Mouse (Mus musculus) cerebellum, postnatal 36 days (tissue): ENCODE measurements around the gene Prickle4.

ENCODE experiments used
- DNase-seq, 2 experiments: peaks; one replicate each; pipeline ENCODE4 v3.0.0; 2021 to 2022; ENCODE audit warnings: mixed read lengths in 2 of 2

The Prickle4 gene

DNA sequence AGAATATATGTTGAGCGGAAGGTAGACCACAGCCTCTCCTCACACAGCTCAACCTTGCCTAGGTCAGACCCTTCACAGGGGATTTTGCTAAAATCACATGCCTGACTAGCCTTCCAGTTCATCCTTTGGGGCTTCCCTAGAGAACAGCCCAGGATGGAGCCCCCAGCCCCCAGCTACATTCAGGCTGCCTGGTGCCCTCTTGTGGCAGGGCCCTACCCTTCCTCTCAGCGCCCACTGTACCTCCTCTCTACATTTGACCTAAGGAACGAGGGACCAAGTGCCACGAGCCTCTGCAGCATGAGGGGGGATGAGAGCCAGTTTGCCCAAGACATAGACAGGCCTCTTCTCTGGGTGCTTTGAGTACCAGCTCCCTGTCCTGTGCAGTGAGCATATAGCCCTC is 10.2 kb upstream of the Prickle4 start:
- no peak for DNase-seq

DNA sequence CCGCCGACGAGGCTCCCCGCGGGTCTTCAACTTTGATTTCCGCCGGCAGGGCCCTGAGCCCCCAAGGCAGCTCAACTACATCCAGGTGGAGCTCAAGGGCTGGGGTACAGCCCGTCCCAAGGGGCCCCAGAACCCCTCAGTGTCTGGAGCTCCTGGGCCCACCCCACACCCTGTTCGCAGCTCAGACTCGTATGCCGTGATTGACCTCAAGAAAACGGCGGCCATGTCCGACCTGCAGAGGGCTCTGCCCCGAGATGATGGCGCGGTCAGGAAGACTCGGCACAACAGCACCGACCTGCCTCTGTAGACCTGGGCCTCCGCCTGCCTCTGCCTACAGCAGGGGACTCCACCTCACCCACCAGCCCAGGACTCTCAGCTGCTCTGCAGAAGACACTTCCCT is 9.0 kb upstream of the Prickle4 start:
- DNase-seq: no peak

DNA sequence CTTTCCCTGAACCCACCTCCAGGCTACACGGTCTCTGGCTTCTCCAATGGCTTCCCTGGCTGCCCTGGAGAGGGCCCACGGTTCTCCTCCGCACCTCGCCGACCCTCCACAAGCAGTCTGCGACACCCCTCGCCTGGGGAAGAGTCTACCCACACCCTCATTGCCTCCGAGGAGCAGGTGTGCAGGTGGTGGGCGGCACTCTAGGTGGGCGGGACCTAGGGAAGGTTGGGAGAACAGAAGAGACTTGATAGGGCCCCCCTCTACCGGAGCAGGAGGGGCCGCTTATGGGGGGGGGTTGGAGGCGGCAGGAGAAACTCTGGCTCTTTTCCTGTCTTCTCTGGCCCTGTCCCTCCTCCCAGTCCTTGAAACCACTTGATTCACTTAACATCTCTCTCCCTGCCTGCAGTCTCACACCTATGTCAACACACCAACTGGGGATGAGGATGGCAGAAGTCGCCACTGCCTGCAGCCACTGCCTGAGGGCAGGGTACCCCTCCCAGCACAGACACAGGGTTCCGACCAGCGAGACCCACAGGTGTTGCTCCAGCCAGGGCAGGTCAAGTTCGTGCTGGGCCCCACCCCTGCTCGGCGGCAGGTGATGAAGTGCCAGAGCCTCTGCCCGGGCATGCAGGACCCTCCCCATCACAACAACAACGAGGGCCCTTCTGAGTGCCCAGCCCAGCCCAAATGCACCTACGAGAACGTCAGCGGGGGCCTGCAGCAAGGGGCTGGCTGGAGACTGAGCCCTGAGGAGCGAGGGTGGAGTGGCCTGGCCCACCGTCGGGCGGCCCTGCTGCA is 8.2 kb upstream of the Prickle4 start:
- no peak for DNase-seq

DNA sequence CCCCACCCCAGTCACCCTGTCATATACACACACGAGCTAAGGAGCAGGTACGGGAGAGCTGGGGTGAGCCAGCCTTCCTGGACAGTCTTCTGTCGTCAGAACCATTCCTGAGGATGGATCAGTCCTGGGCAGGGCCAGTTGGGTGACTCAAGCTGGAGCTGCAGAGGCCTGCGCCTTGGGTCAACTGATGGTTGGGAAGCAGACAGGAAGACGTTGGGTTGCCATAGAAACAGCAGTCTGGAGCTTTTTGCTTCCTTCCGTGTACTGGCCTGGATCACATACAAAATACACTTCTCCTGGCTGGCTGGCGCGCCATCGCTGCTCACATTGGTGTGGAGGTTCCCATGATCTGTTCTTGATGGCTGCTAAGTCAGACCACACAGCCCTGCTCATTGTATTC is 7.3 kb upstream of the Prickle4 start:
- DNase-seq: no peak

DNA sequence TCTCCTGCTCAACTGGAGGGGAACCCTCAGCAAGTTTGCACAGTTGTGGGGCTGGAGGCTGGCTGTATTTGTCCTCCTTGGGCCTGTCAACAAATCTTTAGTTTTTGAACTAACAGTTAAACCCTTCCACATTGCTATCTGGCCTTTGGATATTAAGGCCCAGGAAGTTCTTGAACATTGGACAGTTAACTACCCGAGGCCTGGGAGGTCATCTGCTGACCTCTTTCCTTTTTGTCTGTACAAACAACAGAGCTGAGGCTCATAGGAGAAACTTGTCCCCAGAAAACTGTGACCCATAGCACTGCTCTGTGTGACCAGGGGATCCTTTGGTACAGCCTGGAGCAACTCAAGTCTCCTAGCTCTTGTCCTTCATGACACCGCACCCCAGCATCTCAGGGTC is 4.5 kb upstream of the Prickle4 start:
- no peak for DNase-seq

DNA sequence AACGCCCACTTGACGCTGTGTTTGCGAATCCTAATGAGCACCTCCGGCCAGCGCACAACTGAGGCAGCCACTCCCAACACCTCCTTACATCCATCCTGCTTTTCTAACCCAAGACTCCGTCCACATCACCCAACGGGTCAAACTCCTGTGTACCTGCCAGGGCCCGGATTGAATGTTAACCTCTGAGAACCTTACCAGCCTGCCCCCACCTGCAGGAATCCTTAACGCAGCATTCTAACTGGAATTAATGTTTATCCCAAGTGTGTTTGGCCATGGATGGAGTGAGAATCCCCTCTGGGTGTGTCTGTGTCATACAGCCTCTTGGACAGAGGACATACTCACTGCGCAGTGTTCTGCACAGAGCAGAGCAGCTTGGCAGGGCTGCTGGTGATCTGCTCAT is 3.6 kb upstream of the Prickle4 start:
- no peak for DNase-seq

DNA sequence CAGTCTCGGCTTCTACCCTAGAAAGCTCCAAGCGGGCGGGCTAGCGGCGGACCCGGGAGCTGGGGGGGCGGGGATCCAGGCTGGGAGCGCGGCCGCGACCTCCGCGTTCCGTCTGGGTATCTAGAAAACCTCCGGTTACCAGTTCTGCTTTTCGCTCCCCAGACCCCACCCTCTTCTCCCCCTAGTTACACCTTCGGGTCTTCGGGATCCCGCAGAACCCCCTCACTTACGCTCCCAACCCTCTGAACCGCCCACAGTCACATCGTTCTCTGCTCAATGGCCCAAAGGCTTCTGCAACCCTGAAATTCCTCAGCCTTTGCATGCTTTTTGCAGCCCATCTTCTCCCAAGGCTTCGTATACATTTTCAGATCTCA is 788 bp upstream of the Prickle4 start:
- no peak for DNase-seq

DNA sequence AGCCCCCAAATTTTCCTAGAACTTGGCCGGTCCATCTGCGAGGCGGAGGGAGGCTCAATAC is 264 bp downstream of the Prickle4 start, which contains the start of gene Gm21981:
TSS of gene Gm21981 (minus strand) at position 14 of the 61 bp plus-strand sequence.
- DNase-seq: no peak

DNA sequence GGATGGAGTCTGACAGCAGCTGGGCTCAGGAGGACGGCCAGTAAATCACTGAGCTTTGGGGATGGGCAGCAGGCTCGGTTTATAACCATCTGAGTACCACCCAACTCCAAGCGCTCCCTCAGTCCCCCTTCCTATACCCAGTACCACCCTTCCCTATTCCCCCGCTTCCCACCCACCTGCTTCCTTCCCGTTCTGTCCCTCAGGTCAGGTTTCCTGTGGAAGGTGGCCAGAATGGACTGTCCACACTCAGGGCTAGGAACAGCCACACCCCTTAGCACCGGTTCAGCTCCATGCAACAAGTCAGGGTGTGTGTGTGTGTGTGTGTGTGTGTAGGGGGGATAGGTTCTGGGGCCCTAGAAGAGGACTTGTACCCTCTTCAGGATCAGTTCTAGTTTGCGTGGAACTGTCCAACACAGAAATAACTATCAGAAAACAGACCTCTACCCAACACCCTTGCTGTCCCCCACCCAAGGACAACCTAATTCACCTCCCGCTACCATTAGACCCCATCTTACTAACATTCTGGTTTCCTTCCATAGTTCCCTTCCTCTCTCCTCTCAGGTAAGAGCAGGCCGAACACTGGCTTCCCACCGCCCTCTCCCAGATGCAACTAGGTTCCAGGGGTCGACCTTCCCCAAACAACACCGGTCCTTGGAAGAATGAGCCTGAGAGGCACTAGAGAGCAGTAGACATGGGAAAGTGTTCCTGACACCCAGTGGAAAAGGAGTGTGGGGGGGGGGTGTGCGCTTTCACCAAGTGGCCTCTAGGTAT is 680 bp downstream of the Prickle4 start:
- DNase-seq: no peak

DNA sequence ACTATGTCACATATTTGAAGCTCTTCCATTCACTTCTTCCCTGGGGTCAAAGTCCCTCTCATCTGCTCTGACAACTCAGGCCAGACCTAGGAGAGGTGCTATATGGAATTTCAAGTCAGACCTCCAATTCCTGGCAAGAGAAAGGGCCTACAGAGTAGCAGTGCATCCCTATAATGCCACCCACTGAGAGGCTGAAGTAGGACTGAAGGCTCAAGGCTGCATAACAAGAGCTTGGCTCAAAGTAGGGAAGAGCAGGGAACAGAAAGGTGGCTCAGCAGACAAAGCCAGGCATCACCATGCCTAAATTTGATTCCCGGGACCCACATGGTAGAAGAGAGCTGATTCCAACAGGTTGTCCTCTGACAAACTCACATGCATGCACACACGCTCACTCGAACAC is 2.9 kb downstream of the Prickle4 start:
- DNase-seq: no peak

DNA sequence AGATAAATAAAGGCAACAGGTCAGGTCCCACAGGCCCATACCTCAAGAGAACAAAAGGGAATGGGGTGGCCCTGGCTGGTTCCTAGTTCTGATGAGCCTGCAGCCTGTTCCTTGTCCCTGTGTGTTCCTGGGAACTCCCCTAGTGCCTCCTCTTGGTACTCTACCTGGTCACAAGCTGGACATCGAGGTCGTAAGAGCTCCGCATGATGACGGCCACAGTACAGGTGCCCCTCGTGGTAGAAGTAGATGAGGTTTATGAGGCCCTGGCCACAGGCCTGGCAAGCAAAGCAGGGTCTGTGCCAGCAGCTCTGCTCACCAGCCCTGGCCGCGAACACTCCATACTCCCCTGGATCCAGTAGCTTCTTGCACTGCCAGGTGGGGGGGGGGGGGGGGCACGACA is 4.6 kb downstream of the Prickle4 start:
- no peak for DNase-seq

DNA sequence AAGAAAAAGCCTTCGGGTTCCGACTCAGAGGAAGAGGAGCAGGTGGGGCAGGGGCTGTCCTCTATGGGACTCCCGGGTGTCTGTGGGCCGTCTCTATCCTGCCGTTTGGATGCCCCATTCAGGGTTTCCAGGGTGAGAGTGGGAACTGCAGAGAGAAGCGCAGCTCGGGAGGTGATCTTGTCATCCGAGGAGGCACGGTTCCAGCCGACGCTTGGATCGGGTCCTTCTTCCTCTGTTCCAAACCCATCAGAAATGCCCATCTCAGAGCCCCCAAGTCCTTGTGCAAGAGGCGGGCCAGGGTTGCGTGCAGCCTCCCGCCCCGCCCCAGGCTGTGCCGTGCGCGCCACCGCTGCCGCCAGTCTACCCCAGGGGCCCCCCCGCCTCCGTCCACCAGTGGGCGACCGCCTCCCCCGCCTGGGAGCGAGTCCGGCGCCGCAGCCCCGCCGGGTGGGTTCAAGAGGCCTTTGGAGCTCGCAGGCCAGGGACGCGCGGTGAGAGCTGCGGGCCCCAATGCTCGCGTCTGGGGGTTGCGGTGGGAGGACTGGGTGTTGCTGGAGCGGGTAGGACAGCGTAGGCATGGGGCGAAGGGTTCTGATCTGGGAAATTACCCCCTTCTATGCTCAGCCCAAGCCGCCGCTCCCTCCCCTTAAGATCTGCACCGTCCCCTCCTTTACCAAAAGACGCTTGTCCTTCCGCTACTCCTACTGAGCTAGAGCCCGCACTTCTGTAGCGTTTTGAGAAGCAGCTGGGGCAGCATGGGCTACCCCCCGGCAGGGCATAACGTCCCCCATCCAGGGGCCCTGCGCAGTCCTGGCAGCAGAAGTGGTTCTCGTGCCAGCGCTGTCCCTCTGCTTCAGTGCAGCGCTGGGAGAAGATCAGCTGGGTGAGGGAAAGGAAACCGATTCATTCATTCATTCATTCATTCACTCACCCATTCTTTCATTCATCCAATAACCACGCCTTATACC is 5.6 kb downstream of the Prickle4 start, which contains the start of gene Frs3:
TSS of gene Frs3 (plus strand) at position 423 of the 968 bp plus-strand sequence.
- DNase-seq: peak; percentile 71 to 82

DNA sequence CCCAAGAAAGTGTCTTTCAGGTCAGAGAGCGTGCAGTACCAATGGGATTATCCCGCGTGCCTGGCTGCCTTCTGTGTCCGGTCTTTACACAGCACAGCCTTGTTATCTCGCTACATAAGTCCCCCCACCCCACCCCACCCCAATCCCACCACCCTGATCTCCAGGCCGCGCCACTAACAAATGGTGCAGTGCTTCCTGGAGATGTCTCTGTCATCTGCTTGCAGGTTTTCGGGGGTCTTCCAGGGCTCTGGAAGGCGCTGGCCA is 6.3 kb downstream of the Prickle4 start, which contains the start of gene Tomm6:
TSS of gene Tomm6 (minus strand) at position 43 of the 264 bp plus-strand sequence.
- DNase-seq: no peak

DNA sequence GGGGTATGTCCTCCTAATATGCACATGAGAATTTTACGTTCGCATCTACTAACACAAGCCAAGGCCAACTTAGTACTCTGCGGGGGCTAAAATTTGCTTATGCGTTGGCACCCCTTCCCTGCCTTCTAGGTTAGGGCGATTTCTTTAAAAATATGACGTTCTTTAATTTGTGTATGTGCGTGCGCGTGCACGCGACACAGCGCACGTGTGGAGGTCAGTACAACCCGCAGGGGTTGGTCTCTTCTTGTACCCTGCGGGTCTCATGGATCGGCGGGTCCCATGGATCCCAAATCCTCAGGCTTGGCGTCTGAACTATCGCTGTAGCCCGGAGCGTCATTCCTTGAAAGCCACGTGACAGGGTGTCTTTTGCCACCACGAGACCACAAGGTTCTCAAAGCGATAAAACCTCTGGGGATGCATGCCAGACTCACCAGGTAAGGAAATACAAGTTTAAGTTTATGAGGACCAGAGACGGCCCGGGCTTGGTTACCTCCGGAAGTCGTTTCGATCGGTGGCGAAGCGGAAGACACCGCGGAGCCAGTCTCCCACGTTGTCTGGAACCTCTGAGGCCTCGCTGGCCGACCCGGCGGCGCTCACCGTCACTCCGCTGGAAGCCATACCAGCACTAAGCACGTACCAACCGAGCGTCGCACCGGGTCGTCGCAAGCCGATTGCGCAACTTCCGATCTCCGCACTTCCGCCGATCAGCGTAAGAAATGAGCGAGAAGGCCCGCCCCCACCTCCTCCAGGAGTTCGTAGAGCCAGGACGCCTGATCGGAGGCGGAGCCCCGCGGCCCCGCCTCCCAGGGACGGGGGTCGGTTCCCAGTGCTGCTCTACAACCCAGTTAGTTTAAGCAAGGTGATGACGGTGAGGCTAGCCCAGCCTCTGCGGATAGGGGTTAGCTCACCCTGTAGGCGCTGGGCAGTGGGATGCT is 6.9 kb downstream of the Prickle4 start:
- peak; percentile 96 to 97 for DNase-seq

DNA sequence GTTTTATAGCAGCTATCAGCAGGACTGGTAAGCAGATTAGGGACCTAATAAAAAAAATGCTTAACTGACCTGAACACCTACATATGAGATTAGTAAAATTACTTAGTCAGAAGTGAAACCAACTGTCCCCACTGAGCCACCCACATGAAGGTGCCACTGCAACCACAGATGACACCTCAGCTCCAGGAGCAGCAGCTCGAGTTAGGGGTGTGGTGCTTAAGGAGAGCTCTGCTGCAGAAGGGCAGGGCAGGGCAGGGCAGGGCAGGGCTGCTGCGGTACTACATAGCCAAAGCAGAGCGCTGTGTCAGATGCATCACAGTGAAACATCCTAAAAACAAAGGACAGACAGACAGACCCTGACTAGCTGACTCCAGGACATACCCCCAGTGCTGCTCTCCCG is 11.7 kb downstream of the Prickle4 start:
- DNase-seq: no peak

DNA sequence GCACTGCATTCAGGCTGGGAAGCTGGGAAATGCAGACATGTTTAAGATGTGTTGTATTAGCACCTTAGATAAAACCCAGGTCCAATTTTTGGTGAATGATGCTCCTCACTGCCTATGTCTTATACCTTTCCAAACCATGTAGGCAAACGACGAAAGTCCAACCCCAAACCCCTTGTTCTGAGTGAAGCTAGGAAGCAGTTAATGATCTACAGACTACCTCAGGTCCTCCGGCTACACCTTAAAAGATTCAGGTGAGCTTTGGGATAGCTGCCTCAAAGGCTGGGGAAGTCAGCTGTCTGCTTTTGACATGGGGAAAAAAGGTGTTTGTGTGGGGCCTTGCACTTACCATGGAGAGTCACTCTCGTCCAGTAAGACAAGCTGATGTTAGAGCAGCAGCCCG is 15.8 kb downstream of the Prickle4 start:
- no peak for DNase-seq

DNA sequence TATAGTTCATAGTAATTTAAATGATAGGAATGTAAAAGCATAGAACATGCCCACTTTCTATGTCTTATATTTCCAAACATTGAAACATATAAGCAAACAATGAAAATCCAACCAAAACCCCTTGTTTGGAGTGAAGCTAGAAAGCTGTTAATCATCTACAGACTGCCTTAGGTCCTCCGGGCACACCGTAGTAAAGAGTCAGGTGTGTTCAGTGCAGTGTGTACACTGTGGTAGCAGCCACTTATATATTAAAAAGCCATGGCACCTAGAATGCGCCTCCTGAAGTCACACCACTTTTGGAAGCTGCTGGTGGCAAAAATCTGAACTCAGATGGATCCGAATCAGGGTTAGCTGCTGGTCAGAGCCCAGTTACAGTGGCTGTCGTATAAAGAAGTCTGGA is 16.3 kb downstream of the Prickle4 start:
- DNase-seq: no peak

DNA sequence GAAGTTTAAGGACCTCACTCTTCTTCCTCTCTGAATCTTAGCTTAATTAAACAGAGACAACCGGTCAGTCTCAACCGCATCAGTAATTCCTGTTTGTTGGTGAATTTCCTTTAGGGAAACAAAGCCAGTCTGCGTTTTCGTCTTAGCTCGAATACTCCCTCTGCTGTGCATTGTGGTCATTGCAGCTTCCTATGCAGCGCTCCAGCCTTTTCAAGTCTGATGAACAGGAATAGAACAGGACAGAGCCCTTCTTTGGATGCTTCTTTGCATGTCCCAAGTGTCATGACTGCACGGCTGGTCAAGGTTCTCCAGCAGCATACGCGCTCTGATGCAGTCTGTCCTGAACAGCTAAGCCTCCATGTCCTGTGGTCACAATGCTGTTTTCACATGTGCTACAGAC is 18.0 kb downstream of the Prickle4 start:
- DNase-seq: peak; percentile 72 to 81

DNA sequence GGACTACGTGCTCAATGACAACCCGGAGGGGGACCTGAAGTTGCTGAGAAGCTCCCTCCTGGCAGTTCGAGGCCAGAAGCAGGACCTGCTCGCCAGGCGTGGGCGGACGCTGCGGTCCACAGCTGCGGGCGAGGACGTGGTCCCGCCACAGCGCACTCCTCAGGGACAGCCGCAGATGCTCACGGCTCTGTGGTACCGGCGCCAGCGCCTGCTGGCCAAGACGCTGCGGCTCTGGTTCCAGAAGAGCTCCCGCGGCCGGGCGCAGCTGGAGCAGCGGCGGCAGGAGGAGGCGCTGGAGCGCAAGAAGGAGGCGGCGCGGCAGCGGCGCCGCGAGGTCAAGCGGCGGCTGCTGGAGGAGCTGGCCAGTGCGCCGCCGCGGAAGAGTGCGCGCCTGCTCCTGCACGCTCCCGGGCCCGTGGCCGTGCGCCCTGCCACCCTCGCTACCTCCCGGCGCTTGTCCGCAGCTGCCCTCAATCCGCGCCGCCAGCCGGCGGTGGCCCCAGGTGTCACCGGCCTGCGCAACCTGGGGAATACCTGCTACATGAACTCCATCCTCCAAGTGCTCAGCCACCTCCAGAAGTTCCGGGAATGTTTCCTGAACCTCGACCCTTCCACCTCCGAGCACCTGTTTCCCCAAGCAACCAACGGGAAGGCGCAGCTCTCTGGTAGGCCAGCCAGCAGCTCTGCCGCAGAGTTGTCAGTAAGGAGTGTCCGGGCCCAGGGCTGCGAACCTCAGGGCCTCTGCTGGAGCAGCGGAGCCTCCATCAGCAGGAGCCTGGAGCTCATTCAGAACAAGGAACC is 22.0 kb downstream of the Prickle4 start:
- peak in 1 of 2 experiments; percentile 40 for DNase-seq

DNA sequence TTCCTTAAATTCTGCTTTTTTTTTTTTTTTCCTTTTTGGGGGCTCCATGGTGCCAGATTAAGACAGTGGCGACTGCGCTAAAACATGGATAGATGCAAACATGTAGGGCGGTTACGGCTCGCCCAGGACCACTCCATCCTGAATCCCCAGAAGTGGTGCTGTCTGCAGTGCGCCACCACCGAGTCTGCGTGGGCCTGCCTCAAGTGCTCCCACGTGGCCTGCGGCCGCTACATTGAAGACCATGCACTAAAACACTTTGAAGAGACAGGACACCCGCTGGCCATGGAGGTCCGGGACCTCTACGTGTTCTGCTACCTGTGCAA is 22.6 kb downstream of the Prickle4 start:
- DNase-seq: peak in 1 of 2 experiments; percentile 17

DNA sequence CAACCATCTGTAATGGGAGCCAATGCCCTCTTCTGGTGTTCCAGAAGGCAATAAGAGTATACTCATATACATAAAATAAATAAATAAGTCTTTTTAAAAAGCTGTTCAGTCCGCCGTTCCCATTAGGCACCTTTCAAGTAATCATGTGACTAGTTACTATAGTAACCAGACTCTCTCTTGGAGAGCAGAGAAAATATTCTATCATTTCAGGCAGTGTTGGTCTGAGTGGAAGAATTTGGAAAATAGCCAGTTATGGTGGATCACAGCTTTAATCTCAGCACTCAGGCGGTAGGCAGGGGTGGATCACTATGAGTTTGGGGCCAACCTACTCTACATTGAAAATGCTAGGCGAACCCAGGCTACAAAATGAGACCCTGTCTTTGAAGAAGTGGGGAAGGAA is 25.4 kb downstream of the Prickle4 start:
- no peak for DNase-seq

DNA sequence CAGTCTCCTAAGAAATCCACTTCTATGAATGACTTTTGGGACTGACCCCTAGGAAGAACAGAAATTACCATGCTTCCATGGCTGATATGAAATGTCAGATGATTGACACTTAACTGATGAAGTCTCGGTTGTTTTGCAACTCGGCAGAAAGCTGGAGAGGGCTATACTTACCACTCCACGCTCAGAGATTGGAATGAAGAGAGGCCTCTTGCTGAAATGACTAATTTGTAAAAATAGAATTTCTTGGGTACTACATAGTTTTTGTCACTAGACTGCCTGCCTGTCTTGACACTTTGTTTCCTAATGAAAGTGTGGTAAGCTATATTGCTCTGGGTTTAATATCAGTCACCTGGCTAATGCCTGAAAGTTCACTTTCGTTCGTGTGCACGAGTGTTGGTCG is 30.1 kb downstream of the Prickle4 start:
- no peak for DNase-seq
